Mouse (Mus musculus) cerebellum, adult (tissue): ENCODE results near the gene Bach2.

Source experiments
- ATAC-seq: cut with Nextera tagmentation; 2 replicates; pipeline ENCODE4 v1.9.2; 2017; ENCODE audit warnings: mild to moderate bottlenecking, moderate library complexity, mixed read lengths; ENCODE audit not compliant: insufficient number of reproducible peaks, low FRiP score, low TSS enrichment

Bach2 gene

GRCm38 (mm10) chr4:32575165-32575564 is 336.6 kb downstream of the Bach2 start:
- ATAC-seq = no peak

GRCm38 (mm10) chr4:32579850-32580249 is 341.2 kb downstream of the Bach2 start:
- no peak for ATAC-seq

GRCm38 (mm10) chr4:32584181-32584580 is 345.6 kb downstream of the Bach2 start:
- no peak for ATAC-seq

- ATAC-seq = peak; percentile 66; the same call in 1 of the 2 replicates
These were observed 348.0 kb downstream of the Bach2 start for GRCm38 (mm10) chr4:32586596-32586995.

GRCm38 (mm10) chr4:32587543-32587942 is 348.9 kb downstream of the Bach2 start:
- ATAC-seq = no peak

GRCm38 (mm10) chr4:32588237-32588636 is 349.6 kb downstream of the Bach2 start:
- ATAC-seq = no peak

- ATAC-seq = no peak
These were observed 362.5 kb downstream of the Bach2 start for GRCm38 (mm10) chr4:32601135-32601534.

- ATAC-seq = no peak
These were observed 364.1 kb downstream of the Bach2 start, which contains the start of gene Gja10 for GRCm38 (mm10) chr4:32602660-32603059. Gene Gja10 (minus strand): TSS chr4:32602760.

GRCm38 (mm10) chr4:32615034-32615881 is 376.7 kb downstream of the Bach2 start, which contains the start of gene Casp8ap2:
Gene Casp8ap2 (plus strand): TSS chr4:32615451.
- peak; percentile 99 for ATAC-seq

GRCm38 (mm10) chr4:32621637-32622036 is 383.0 kb downstream of the Bach2 start:
- ATAC-seq = no peak
